Mouse (Mus musculus): ENCODE data around the gene Fbxo7. TPM values are rescaled to one million over a fixed set of nuclear protein-coding genes. Genes with fewer than 3 reads are reported as not detected.
A peak's percentile ranks its signal among the peaks of the same experiment; 100 is the strongest.

Fbxo7 gene
- polyA plus RNA-seq, 1 experiment from 2014 or later = 60.6 TPM

DNA sequence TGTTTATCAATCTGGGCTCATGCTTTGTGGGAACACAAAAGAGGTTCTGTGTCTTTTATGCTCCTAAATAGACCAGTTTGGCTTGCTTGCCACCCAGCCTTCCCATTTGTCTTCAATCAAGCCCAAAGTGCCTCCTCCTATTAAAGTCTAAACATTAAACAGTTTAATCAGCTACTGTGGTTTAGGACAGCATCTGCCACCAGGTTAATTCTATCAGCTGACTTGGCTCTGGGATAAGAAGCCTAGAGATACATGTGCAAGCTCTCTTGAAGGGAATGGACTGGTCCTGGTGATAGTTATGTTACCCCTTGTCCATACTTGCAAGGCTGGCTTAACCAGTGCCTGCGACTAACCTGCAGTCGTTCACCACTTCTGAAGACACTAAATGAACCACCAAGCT, 28.8 kb downstream of the Fbxo7 start:
- no peak for ATAC-seq (ENCODE audit: low read depth)
- H3K4me3 ChIP-seq (ENCODE audit: low read depth, low read length) = no peak overlapping the region
- H3K9ac ChIP-seq (ENCODE audit: low read depth, low read length) = no peak overlapping the region
- no peaks in the 10 kb centered on the region for H3K27me3 ChIP-seq (ENCODE audit: control insufficient read depth, insufficient read depth, low read depth, low read length)
- H3K4me1 ChIP-seq (ENCODE audit: control insufficient read depth, low read depth, low read length) = peaks cover 13% of the 10 kb centered on the region
- H3K4me2 ChIP-seq (ENCODE audit: low read depth, low read length) = no peak overlapping the region
- WGBS (ENCODE audit: insufficient replicate concordance) = 85% methylated on average over 2 of the region's 2 CpGs
- H3K9me3 ChIP-seq (replicated peaks; ENCODE audit: control insufficient read depth, low read length) = no peaks in the 10 kb centered on the region
- H3K36me3 ChIP-seq (ENCODE audit: control insufficient read depth, insufficient read depth) = peaks cover 53% of the 10 kb centered on the region
- H3K27ac ChIP-seq (ENCODE audit: low read length) = no peak overlapping the region

DNA sequence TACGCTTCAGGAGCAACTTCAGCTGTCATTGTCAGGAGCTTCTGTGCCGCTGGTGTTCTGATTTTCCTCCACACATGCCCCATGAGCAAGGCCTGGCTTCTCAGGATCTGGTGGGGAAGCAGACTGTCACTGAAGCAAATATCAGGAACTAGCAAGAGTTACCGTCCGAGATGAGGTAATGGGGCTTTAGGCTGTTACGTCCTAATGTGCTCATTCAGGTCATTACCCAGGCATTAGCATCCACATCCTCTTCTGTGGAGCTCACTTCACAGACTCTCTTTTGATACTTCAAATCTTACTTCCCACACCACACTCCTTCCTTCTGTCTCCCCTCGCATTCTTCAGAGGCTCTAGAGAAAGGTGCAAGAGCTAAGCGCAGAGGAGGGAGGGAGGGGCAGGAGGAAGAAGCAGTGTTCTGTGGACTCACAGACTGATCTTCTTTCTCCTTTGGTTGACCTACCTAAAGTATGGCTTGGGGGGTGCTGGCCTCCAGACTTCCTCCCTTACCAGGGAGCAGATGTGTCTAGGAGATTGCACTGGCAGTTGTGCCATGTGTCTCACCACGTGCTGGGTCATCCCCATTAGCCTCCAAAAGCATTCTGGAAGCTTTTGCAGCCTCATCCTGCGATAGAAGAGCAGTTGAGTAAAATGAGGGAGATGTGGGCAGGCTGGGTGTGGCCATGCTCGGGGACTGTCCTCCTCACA, 31.2 kb downstream of the Fbxo7 start:
- Histone ChIP-seq H3K27me3 (ENCODE audit: control insufficient read depth, insufficient read depth, low read depth, low read length) (no peaks in the 10 kb centered on the region), H3K4me1 (ENCODE audit: control insufficient read depth, low read depth, low read length) (peaks cover 13% of the 10 kb centered on the region), H3K4me3 (ENCODE audit: low read depth, low read length) (no peak overlapping the region), H3K4me2 (ENCODE audit: low read depth, low read length) (no peak overlapping the region), H3K36me3 (ENCODE audit: control insufficient read depth, insufficient read depth) (peaks cover 32% of the 10 kb centered on the region), H3K9ac (ENCODE audit: low read depth, low read length) (no peak overlapping the region), H3K27ac (ENCODE audit: low read length) (peak overlapping the region; percentile 45; the same call in 1 of the 2 replicates), H3K9me3 (replicated peaks; ENCODE audit: control insufficient read depth, low read length) (no peaks in the 10 kb centered on the region)
- WGBS (ENCODE audit: insufficient replicate concordance) = 30% methylated on average over 10 of the region's 10 CpGs
- peak; percentile 75 for ATAC-seq (ENCODE audit: low read depth)

DNA sequence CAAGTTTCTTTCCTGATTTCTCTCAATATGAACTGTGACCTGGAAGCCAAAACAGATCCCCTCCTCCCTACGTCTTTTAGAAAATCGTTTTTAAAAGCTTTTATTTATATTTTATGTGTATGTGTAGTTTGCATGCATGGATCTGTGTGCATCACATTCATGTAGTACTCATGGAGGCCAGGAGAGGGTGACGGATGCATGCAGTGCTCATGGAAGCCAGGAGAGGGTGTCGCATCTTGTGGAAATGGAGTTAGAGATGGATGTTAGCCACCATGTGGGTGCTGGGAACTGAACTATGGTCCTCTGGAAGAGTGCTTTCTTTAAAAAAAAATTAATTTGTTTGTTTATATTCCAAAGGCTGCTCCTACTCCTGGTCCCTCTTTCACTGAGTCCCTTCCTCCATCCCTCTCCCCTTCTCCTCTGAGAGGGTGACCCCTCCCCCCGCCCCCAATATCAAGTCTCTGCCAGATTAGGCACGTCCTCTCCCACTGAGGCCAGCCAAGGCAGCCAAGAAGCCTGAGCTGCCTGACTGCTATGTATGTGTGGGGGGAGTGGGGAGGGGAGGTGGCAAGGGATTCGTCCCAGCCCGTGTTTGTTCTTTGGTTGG, 34.6 kb downstream of the Fbxo7 start:
- Histone ChIP-seq H3K9ac (ENCODE audit: low read depth, low read length) (no peak overlapping the region), H3K36me3 (ENCODE audit: control insufficient read depth, insufficient read depth) (peaks cover 7% of the 10 kb centered on the region), H3K4me1 (ENCODE audit: control insufficient read depth, low read depth, low read length) (peaks cover 13% of the 10 kb centered on the region), H3K27ac (ENCODE audit: low read length) (no peak overlapping the region), H3K9me3 (replicated peaks; ENCODE audit: control insufficient read depth, low read length) (no peaks in the 10 kb centered on the region), H3K4me2 (ENCODE audit: low read depth, low read length) (no peak overlapping the region), H3K27me3 (ENCODE audit: control insufficient read depth, insufficient read depth, low read depth, low read length) (no peaks in the 10 kb centered on the region), H3K4me3 (ENCODE audit: low read depth, low read length) (no peak overlapping the region)
- no peak for ATAC-seq (ENCODE audit: low read depth)
- WGBS (ENCODE audit: insufficient replicate concordance) = 80% methylated on average over 8 of the region's 8 CpGs

DNA sequence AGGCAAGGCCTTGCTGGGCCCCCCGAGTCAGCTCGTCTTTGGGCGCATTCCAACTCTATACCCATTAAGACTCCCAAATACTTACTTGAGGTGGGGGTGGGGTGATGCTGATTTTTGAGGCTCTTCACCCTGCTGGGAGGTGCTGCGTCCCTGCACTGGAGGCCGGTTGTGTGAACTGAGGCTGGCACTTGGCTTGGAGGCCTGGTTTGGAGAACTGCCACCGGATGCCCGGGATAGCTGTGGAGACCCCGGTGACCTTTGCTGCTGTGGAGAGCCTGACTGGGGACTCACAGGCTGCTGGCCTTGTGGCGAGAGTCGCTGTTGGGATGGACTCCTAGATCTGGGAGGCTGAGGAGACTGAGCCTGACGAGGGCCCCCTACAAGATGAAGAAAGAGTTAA, 35.5 kb downstream of the Fbxo7 start:
- H3K4me3 ChIP-seq (ENCODE audit: low read depth, low read length) = no peak overlapping the region
- 0 out of 2 replicates have a peak, but pooled peaks cover 5% of the 10 kb centered on the region for H3K36me3 ChIP-seq (ENCODE audit: control insufficient read depth, insufficient read depth)
- H3K27me3 ChIP-seq (ENCODE audit: control insufficient read depth, insufficient read depth, low read depth, low read length) = no peaks in the 10 kb centered on the region
- H3K4me1 ChIP-seq (ENCODE audit: control insufficient read depth, low read depth, low read length) = peaks cover 8% of the 10 kb centered on the region
- no peak for ATAC-seq (ENCODE audit: low read depth)
- H3K9me3 ChIP-seq (replicated peaks; ENCODE audit: control insufficient read depth, low read length) = no peaks in the 10 kb centered on the region
- 90% methylated on average over 11 of the region's 11 CpGs for WGBS (ENCODE audit: insufficient replicate concordance)
- no peak overlapping the region for H3K27ac ChIP-seq (ENCODE audit: low read length)
- H3K9ac ChIP-seq (ENCODE audit: low read depth, low read length) = no peak overlapping the region
- H3K4me2 ChIP-seq (ENCODE audit: low read depth, low read length) = no peak overlapping the region

DNA sequence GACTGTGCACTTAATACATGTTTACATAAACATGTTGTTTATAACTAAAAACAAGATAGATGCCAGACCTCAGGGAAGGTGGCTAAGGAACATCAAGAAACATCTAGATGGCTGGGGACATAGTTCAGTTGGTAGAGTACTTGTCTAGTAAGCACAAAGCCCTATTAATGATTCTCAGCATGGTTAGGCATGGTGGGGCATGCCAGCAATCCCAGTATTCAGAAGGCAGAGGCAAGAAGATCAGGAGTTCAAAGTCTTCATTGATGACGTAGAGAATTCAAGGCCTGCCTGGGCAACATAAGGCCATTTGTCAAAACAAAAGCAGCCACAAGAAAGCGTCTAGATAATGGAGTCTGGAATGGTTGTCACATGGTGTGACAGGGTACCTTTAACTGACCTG, 35.9 kb downstream of the Fbxo7 start:
- WGBS (ENCODE audit: insufficient replicate concordance) = 83% methylated on average over 2 of the region's 2 CpGs
- Histone ChIP-seq H3K4me3 (ENCODE audit: low read depth, low read length) (no peak overlapping the region), H3K27me3 (ENCODE audit: control insufficient read depth, insufficient read depth, low read depth, low read length) (no peaks in the 10 kb centered on the region), H3K36me3 (ENCODE audit: control insufficient read depth, insufficient read depth) (0 out of 2 replicates have a peak, but pooled peaks cover 5% of the 10 kb centered on the region), H3K9ac (ENCODE audit: low read depth, low read length) (no peak overlapping the region), H3K4me2 (ENCODE audit: low read depth, low read length) (no peak overlapping the region), H3K9me3 (replicated peaks; ENCODE audit: control insufficient read depth, low read length) (no peaks in the 10 kb centered on the region), H3K4me1 (ENCODE audit: control insufficient read depth, low read depth, low read length) (peaks cover 8% of the 10 kb centered on the region), H3K27ac (ENCODE audit: low read length) (no peak overlapping the region)
- ATAC-seq (ENCODE audit: low read depth) = no peak

DNA sequence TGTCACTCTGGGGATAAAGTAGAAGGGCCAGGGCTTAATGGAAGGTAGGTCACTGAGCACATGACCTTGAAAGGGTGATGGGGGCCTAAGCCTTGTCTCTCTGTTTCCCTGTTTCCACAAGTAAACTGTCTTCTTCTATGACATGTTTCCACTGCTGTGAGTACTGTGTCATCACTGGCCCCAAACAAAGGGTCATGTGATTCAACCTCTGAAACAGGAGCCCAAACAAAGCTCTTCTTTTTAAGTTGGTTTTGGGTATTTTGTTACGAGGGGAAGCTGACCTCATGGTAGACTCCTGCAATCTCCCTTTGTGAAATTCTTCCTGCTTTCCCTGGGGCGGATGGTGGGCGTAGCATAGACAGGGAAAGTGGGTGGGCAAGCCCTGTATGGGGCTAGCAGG, 38.5 kb downstream of the Fbxo7 start:
- Histone ChIP-seq H3K9me3 (replicated peaks; ENCODE audit: control insufficient read depth, low read length) (no peaks in the 10 kb centered on the region), H3K27me3 (ENCODE audit: control insufficient read depth, insufficient read depth, low read depth, low read length) (no peaks in the 10 kb centered on the region)

DNA sequence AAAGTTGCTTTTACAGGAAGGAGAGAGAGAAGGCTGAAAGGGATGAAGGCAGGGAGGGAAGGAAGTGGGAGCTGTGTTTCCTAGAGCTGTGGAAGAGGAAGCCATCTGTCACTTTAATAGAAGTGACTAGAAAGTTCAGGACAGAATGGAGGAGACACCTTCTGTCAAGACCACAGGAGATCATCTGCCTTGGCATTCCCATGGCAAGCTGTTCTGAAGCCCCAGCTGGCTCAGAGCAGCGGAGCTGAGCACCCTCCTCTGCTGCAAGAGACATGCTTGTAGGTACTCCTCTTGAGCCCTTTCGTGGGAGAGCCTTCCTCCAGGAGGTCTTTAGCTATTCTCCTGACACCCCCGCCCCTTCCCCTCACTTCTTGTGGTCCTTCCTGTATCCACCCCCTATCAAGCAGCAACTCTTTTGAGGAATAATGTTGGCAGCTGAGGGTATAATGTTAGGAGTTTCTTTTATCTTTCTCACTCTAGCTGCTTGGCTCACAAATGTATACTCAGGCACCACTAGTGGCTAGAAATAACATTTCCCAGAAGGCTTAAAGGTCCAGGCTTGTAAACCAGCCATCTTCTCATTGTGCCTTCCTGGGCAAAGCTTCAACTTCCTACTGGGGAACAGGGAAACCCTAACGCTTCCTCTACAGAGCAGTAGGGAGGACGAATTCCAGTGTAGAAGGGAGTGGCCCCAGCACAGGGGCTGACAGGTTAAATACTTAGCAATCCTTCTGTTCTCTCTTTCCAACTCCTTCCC, 40.7 kb downstream of the Fbxo7 start:
- no peak overlapping the region for H3K9ac ChIP-seq (ENCODE audit: low read depth, low read length)

More for the DNA sequence above, 38.5 kb downstream of the Fbxo7 start:
- Histone ChIP-seq H3K36me3 (ENCODE audit: control insufficient read depth, insufficient read depth) (no peaks in the 10 kb centered on the region), H3K4me1 (ENCODE audit: control insufficient read depth, low read depth, low read length) (no peaks in the 10 kb centered on the region), H3K4me3 (ENCODE audit: low read depth, low read length) (no peak overlapping the region), H3K9ac (ENCODE audit: low read depth, low read length) (no peak overlapping the region), H3K27ac (ENCODE audit: low read length) (no peak overlapping the region), H3K4me2 (ENCODE audit: low read depth, low read length) (no peak overlapping the region)
- WGBS (ENCODE audit: insufficient replicate concordance) = 68% methylated on average over 3 of the region's 3 CpGs
- ATAC-seq (ENCODE audit: low read depth) = no peak

DNA sequence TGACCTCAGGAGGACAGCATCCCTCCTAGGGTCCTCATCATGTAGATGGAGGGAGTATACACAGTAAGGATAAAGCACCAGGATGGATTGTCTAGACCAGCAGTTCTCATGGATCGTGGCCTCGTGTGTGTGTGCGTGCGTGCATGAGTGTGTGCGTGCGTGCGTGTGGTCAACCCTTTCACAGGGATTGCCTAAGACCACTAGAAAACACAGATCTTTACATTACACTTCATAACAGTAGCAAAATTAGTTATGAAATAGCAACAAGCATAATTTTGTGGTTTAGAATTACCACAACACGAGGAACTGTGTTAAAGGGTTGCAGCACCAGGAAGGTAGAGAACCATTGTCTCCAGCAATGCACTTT, 41.2 kb downstream of the Fbxo7 start:
- WGBS (ENCODE audit: insufficient replicate concordance) = 79% methylated on average over 8 of the region's 8 CpGs
- Histone ChIP-seq H3K4me2 (ENCODE audit: low read depth, low read length) (no peak overlapping the region), H3K27me3 (ENCODE audit: control insufficient read depth, insufficient read depth, low read depth, low read length) (no peaks in the 10 kb centered on the region), H3K27ac (ENCODE audit: low read length) (no peak overlapping the region), H3K36me3 (ENCODE audit: control insufficient read depth, insufficient read depth) (no peaks in the 10 kb centered on the region), H3K9me3 (replicated peaks; ENCODE audit: control insufficient read depth, low read length) (no peaks in the 10 kb centered on the region), H3K9ac (ENCODE audit: low read depth, low read length) (no peak overlapping the region), H3K4me3 (ENCODE audit: low read depth, low read length) (no peak overlapping the region), H3K4me1 (ENCODE audit: control insufficient read depth, low read depth, low read length) (no peaks in the 10 kb centered on the region)
- no peak for ATAC-seq (ENCODE audit: low read depth)

More for the DNA sequence above, 40.7 kb downstream of the Fbxo7 start:
- Histone ChIP-seq H3K27me3 (ENCODE audit: control insufficient read depth, insufficient read depth, low read depth, low read length) (no peaks in the 10 kb centered on the region), H3K4me1 (ENCODE audit: control insufficient read depth, low read depth, low read length) (no peaks in the 10 kb centered on the region), H3K36me3 (ENCODE audit: control insufficient read depth, insufficient read depth) (no peaks in the 10 kb centered on the region), H3K4me3 (ENCODE audit: low read depth, low read length) (no peak overlapping the region), H3K9me3 (replicated peaks; ENCODE audit: control insufficient read depth, low read length) (no peaks in the 10 kb centered on the region), H3K4me2 (ENCODE audit: low read depth, low read length) (no peak overlapping the region), H3K27ac (ENCODE audit: low read length) (no peak overlapping the region)
- ATAC-seq (ENCODE audit: low read depth) = no peak
- WGBS (ENCODE audit: insufficient replicate concordance) = 46% methylated on average over 5 of the region's 5 CpGs

DNA sequence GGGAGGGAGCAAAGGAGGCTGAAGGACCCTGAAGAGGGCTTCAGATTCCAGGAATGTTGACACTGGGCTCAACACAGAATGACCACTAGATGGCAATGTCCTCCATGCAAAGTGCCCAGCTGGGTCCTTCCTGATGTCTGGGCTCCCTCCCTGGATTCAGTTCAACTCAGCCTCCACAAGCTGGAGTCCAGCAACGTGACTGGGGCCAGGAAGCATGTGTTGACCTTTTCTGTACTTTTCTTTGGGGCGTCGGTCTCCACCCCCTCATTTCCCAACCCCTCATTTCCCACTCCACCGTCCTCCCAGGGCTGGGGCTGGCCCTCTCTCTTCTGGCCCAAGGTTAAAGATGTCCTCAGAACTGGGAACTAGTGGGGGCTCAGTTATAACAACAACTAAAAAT, 43.2 kb downstream of the Fbxo7 start:
- Histone ChIP-seq H3K27me3 (ENCODE audit: control insufficient read depth, insufficient read depth, low read depth, low read length) (no peaks in the 10 kb centered on the region), H3K4me3 (ENCODE audit: low read depth, low read length) (no peak overlapping the region), H3K9ac (ENCODE audit: low read depth, low read length) (no peak overlapping the region), H3K4me1 (ENCODE audit: control insufficient read depth, low read depth, low read length) (no peaks in the 10 kb centered on the region), H3K9me3 (replicated peaks; ENCODE audit: control insufficient read depth, low read length) (no peaks in the 10 kb centered on the region), H3K27ac (ENCODE audit: low read length) (no peak overlapping the region), H3K36me3 (ENCODE audit: control insufficient read depth, insufficient read depth) (no peaks in the 10 kb centered on the region), H3K4me2 (ENCODE audit: low read depth, low read length) (no peak overlapping the region)
- peak; percentile 71 for ATAC-seq (ENCODE audit: low read depth)
- 13% methylated on average over 4 of the region's 4 CpGs for whole genome bisulfite sequencing (ENCODE audit: insufficient replicate concordance)

Measured in liver, embryonic 16.5 days (tissue).